Mouse (Mus musculus) C2C12 (cell line): ENCODE data around the gene Slc9a3r1.

Experiments used
- CEBPB ChIP-seq: IDR thresholded peaks from one replicate; pipeline ENCODE4 v1.6.1; 2011; ENCODE audit warnings: low read depth, mild to moderate bottlenecking, control low read depth, moderate library complexity
- CTCF ChIP-seq: IDR thresholded peaks from one replicate; pipeline ENCODE4 v1.5.1; 2011; ENCODE audit not compliant: control insufficient read depth, insufficient read depth, insufficient read length
- MAX ChIP-seq: IDR thresholded peaks from one replicate; pipeline ENCODE4 v1.6.1; 2011; ENCODE audit warnings: mild to moderate bottlenecking, control low read depth
- MYOD1 ChIP-seq: IDR thresholded peaks from one replicate; pipeline ENCODE4 v1.6.1; 2011; ENCODE audit warnings: low read depth; ENCODE audit not compliant: control insufficient read depth, insufficient read length
- MYOG ChIP-seq: IDR thresholded peaks from one replicate; pipeline ENCODE4 v1.6.1; 2011; ENCODE audit not compliant: control insufficient read depth, insufficient read length; ENCODE audit errors: extremely low read depth

DNA sequence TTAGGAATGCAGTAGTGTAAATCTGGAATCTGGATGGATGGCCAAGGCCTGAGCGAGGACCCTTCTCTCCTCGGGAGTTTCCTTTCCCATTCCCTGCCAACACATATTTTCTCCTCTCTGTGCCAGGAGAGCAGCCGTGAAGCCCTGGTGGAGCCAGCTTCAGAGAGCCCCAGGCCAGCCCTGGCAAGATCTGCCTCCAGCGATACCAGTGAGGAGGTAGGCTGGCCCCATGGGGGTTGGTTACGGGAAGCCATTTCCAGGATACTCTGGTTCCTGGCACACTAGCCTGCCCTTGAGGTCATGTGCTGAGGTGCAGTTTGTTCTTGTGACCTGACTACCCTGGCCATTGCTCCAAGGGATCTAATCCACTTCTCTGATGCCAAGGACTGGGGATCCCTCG lies 16.7 kb downstream of the Slc9a3r1 start:
- no peak for TF ChIP-seq CTCF
- no peak for TF ChIP-seq CEBPB
- no peak for TF ChIP-seq MAX
- TF ChIP-seq MYOD1: no peak
- no peak for TF ChIP-seq MYOG
